Mouse (Mus musculus) thymus, adult 2 months (tissue): ENCODE measurements around the gene Dedd2. TPM values are rescaled to one million over a fixed set of nuclear protein-coding genes. Genes with fewer than 3 reads are reported as not detected.
A peak's percentile ranks its signal among the peaks of the same experiment; 100 is the strongest.

Source experiments
- DNase-seq: peaks from one replicate; pipeline ENCODE4 v3.0.0; 2021
- H3K27ac ChIP-seq: fragments of 200-500 bp; 2 replicates; pipeline ENCODE4 v1.5.1; 2012; ENCODE audit warnings: low read length, control low read depth; ENCODE audit not compliant: control insufficient read depth, insufficient read depth
- H3K27me3 ChIP-seq: fragments of 200-500 bp; 2 replicates; pipeline ENCODE4 v1.6.1; 2012; ENCODE audit warnings: mild to moderate bottlenecking, low read length, moderate library complexity, mixed read lengths; ENCODE audit not compliant: control insufficient read depth, insufficient read depth
- H3K36me3 ChIP-seq: fragments of 200-500 bp; 2 replicates; pipeline ENCODE4 v1.6.1; 2012; ENCODE audit warnings: mild to moderate bottlenecking, low read length, moderate library complexity; ENCODE audit not compliant: control insufficient read depth, insufficient read depth
- H3K4me1 ChIP-seq: fragments of 200-500 bp; replicated peaks from 2 replicates; pipeline ENCODE4 v1.6.1; 2012; ENCODE audit warnings: low read length; ENCODE audit not compliant: control insufficient read depth, insufficient read depth
- H3K4me3 ChIP-seq: fragments of 200-500 bp; 2 replicates; pipeline ENCODE4 v1.5.1; 2012; ENCODE audit warnings: mild to moderate bottlenecking, low read length, control low read depth, moderate library complexity; ENCODE audit not compliant: control insufficient read depth, insufficient read depth
- CTCF ChIP-seq: fragments of 200-500 bp; IDR thresholded peaks from 2 replicates; pipeline ENCODE4 v1.5.1; 2012; ENCODE audit warnings: mild to moderate bottlenecking, control low read depth, low read length, moderate library complexity, borderline replicate concordance; ENCODE audit not compliant: control insufficient read depth, poor library complexity, insufficient read depth; ENCODE audit errors: extremely low read depth
- POLR2A ChIP-seq: fragments of 200-500 bp; IDR thresholded peaks from 2 replicates; pipeline ENCODE4 v1.6.1; 2012; ENCODE audit warnings: mild to moderate bottlenecking, low read length, control low read depth, moderate library complexity; ENCODE audit not compliant: control insufficient read depth, poor library complexity, insufficient read depth; ENCODE audit errors: extremely low read depth
- WGBS: fragments of 180-500 bp; shearing (Covaris S2); methylation state at CpG from one replicate; pipeline ENCODE4 v1.1.7; 2018; 5-methylcytosine and 5-hydroxymethylcytosine counted together
- polyA plus RNA-seq: library from polyadenylated mRNA; depleted of rRNA; stranded (reverse); fragments of >200 nt; gene quantifications from 2 replicates; pipeline ENCODE4 v1.2.3, GENCODE M21; 2012

The Dedd2 gene
- polyA plus RNA-seq, 1 experiment: 102 TPM

- Histone ChIP-seq H3K27ac (no peak overlapping the region), H3K36me3 (no peaks in the 10 kb centered on the region), H3K4me3 (no peak overlapping the region), H3K4me1 (peaks cover 2% of the 10 kb centered on the region; the same call in 1 of the 2 replicates), H3K27me3 (no peaks in the 10 kb centered on the region)
- 93% methylated on average over 8 of the region's 8 CpGs for WGBS
- no peak for TF ChIP-seq CTCF
- no peak for TF ChIP-seq POLR2A
- no peak for DNase-seq
Observed at GRCm38 (mm10) chr7:25192110-25192509, 28.3 kb downstream of the Dedd2 start.

DNA sequence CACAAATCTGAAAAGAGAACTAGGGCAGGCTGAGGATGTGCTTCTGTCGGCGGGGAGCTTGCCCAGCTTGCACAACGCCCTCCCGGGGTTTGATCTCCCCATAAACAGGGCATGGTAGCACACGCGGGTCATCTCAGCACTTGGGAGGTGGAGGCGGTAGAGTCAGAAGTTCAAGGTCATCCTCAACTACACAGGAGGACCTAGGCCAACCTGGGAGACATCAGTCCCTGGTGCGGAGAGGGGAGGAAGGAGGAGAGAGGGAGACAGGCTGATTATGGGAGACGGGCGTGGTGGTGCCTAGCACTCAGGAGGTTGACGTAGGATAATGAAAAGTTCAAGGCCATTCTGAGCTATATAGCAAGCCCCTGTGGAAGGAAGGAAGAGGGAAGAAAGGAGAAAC lies 29.6 kb downstream of the Dedd2 start:
- Histone ChIP-seq H3K4me3 (no peak overlapping the region), H3K27ac (no peak overlapping the region), H3K36me3 (no peaks in the 10 kb centered on the region), H3K4me1 (no peaks in the 10 kb centered on the region), H3K27me3 (no peaks in the 10 kb centered on the region)
- TF ChIP-seq CTCF (no peak), POLR2A (no peak)
- no peak for DNase-seq
- WGBS: 91% methylated on average over 11 of the region's 11 CpGs

DNA sequence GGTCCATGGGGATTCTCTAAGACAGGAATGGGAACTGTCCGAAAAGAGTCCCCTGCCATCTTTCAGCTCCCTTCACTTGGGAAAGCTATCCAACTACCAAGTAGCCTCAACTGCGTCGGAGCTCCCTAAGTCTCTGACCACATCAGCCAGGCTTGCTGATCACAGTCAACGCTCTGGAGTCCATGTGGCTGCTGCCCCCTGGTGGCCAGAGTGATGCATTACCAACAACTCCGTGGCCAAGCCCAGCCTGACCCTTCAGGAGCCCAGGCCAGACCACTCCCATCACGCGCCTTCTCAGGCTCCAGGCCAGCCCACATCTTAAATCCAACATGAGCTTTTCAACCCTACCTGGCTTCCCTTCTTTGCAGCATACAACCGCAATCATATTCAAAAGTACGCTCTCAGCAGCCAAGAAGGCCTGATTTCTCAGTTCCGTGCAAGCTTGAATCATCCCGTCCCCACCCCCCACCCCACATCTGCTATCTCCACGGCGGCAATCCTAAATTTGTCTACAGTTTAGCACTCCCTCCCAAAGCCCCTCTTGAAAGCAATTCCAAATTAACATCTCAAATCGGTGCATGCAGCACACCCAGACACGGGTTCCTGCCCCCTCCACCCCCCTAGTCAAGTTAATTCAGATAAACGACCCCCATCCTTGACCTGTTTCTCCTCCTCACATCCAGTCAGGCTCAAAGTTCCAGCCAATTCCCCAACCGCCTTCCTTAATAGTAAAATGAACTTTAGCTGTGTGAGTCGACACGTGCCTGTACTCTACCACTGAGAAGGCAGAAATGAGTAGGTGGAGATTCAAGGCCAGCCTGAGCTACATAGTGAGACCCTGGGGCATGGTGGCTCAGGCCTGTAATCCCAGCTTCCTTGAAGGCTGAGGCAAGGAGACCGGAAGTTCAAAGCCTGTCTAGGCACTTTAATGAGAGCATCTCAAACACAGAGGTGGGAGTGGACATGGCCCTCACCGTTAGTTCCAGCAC lies 32.5 kb downstream of the Dedd2 start:
- no peak for TF ChIP-seq POLR2A
- peak; percentile 90 for TF ChIP-seq CTCF
- 53% methylated on average over 21 of the region's 21 CpGs for WGBS
- H3K4me3 ChIP-seq: no peak overlapping the region

DNA sequence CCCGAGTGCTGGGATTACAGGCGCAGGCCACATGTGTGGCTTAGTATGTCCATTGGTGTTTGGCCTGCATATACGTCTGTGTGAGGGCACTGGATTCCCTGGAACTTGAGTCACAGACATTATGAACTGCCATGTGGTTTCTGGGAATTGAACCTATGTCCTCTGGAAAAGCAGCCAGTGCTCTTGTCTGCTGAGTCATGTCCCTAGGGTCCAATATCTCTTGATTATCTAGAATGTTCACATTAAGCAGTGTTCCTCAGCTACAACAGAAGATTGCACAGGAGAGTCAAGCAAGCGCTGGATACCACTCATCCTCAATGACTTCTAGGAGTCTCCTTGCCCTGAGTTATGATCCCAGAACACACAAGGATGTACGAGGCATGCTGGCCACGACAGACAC lies 36.3 kb downstream of the Dedd2 start:
- peaks cover 5% of the 10 kb centered on the region for H3K27me3 ChIP-seq
- peaks cover 19% of the 10 kb centered on the region for H3K4me1 ChIP-seq
- WGBS: 75% methylated on average over 6 of the region's 6 CpGs
- TF ChIP-seq CTCF (no peak), POLR2A (no peak)
- no peak for DNase-seq
- no peak overlapping the region for H3K27ac ChIP-seq
- no peak overlapping the region for H3K4me3 ChIP-seq
- no peaks in the 10 kb centered on the region for H3K36me3 ChIP-seq

More for the DNA sequence above, 32.5 kb downstream of the Dedd2 start:
- no peaks in the 10 kb centered on the region for H3K4me1 ChIP-seq
- peak; percentile 78 for DNase-seq
- H3K36me3 ChIP-seq: no peaks in the 10 kb centered on the region
- H3K27ac ChIP-seq: no peak overlapping the region
- no peaks in the 10 kb centered on the region for H3K27me3 ChIP-seq

DNA sequence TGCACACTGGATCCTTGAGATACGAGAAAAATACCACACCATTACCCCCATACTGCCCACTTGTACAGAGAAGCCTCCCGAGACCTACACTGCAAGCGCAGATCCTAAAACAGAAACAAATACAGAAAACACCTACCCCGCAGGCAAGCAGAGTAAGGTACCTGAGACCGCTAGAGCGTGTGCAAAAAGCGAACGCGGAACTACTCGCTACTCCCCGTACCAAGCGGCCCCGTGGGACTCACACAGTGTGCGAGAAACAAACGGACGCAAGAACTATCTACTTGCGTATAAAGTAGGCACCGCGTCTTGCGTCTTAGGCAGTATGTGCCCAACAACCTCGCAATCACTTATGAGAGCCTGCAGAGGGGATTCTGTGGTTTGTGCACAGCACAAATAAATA lies 38.6 kb downstream of the Dedd2 start:
- no peaks in the 10 kb centered on the region for H3K36me3 ChIP-seq
- no peak overlapping the region for H3K27ac ChIP-seq
- no peak for DNase-seq
- no peak overlapping the region for H3K4me3 ChIP-seq
- H3K4me1 ChIP-seq: peaks cover 27% of the 10 kb centered on the region
- peaks cover 9% of the 10 kb centered on the region for H3K27me3 ChIP-seq
- 9% methylated on average over 21 of the region's 21 CpGs for WGBS
- no peak for TF ChIP-seq CTCF
- TF ChIP-seq POLR2A: no peak

- Histone ChIP-seq H3K4me3 (no peak overlapping the region), H3K4me1 (peaks cover 27% of the 10 kb centered on the region), H3K36me3 (no peaks in the 10 kb centered on the region), H3K27ac (no peak overlapping the region), H3K27me3 (peaks cover 11% of the 10 kb centered on the region)
- WGBS: under 1% methylated on average over 15 of the region's 15 CpGs
- DNase-seq: peak; percentile 59
- TF ChIP-seq CTCF: peak; percentile 80; the same call in 1 of the 2 replicates
- TF ChIP-seq POLR2A: no peak
Observed at GRCm38 (mm10) chr7:25181331-25181790, 39.1 kb downstream of the Dedd2 start.
